Mouse (Mus musculus): Measurements from ENCODE around the gene Fcgr3.

Fcgr3 gene

GRCm38 (mm10) chr1:171060392-171060791, 4.3 kb downstream of the Fcgr3 start:
- in situ Hi-C loops (cut with MboI, MseI): loop anchor here in 1 of 2 experiments (25.0 kb wide), 2 partner anchors 1098 to 1452 kb away; partner anchors contain the start of genes Cfap45, Hsd17b7 and Tagln2

GRCm38 (mm10) chr1:171059203-171059602, 5.5 kb downstream of the Fcgr3 start:
- in situ Hi-C loops (cut with MboI, MseI): loop anchor here in 1 of 2 experiments (25.0 kb wide), 2 partner anchors 1097 to 1453 kb away; partner anchors contain the start of genes Cfap45, Hsd17b7 and Tagln2

GRCm38 (mm10) chr1:171057253-171057652, 7.5 kb downstream of the Fcgr3 start:
- in situ Hi-C loops (cut with MboI, MseI): loop anchor here in 1 of 2 experiments (25.0 kb wide), 2 partner anchors 1095 to 1455 kb away; partner anchors contain the start of genes Cfap45, Hsd17b7 and Tagln2

GRCm38 (mm10) chr1:171053305-171053704, 11.4 kb downstream of the Fcgr3 start:
- in situ Hi-C loops (cut with MboI, MseI): loop anchor here in 1 of 2 experiments (25.0 kb wide), 2 partner anchors 1091 to 1459 kb away; partner anchors contain the start of genes Cfap45, Hsd17b7 and Tagln2

GRCm38 (mm10) chr1:171050774-171051173, 14.0 kb downstream of the Fcgr3 start:
- in situ Hi-C loops (cut with MboI, MseI): loop anchor here in 1 of 2 experiments (25.0 kb wide), 2 partner anchors 1088 to 1462 kb away; partner anchors contain the start of genes Cfap45, Hsd17b7 and Tagln2

GRCm38 (mm10) chr1:171049263-171049662, 15.5 kb downstream of the Fcgr3 start:
- in situ Hi-C loops (cut with MboI, MseI): no loop called here

GRCm38 (mm10) chr1:171046501-171046900, 18.2 kb downstream of the Fcgr3 start:
- in situ Hi-C loops (cut with MboI, MseI): no loop called here

GRCm38 (mm10) chr1:171045079-171045465, 19.7 kb downstream of the Fcgr3 start:
- in situ Hi-C loops (cut with MboI, MseI): no loop called here

GRCm38 (mm10) chr1:171044365-171045078, 20.2 kb downstream of the Fcgr3 start:
- in situ Hi-C loops (cut with MboI, MseI): loop anchor here (5.0 kb wide), 1 partner anchor 33 kb away; no protein-coding TSS in a partner anchor

GRCm38 (mm10) chr1:171043594-171044153, 21.1 kb downstream of the Fcgr3 start:
- in situ Hi-C loops (cut with MboI, MseI): loop anchor here (5.0 kb wide), 1 partner anchor 34 kb away; no protein-coding TSS in a partner anchor

- in situ Hi-C loops (cut with MboI, MseI): loop anchor here (5.0 kb wide), 1 partner anchor 37 kb away; no protein-coding TSS in a partner anchor
Measured at GRCm38 (mm10) chr1:171039880-171040279, 24.9 kb downstream of the Fcgr3 start.

GRCm38 (mm10) chr1:171039135-171039534, 25.6 kb downstream of the Fcgr3 start:
- in situ Hi-C loops (cut with MboI, MseI): no loop called here

- in situ Hi-C loops (cut with MboI, MseI): no loop called here
Measured at GRCm38 (mm10) chr1:171037861-171038721, 26.6 kb downstream of the Fcgr3 start.

GRCm38 (mm10) chr1:171036550-171037324, 28.0 kb downstream of the Fcgr3 start:
- in situ Hi-C loops (cut with MboI, MseI): no loop called here

- in situ Hi-C loops (cut with MboI, MseI): no loop called here
Measured at GRCm38 (mm10) chr1:171035611-171036010, 29.1 kb downstream of the Fcgr3 start.

GRCm38 (mm10) chr1:171034201-171034600, 30.5 kb downstream of the Fcgr3 start:
- in situ Hi-C loops (cut with MboI, MseI): no loop called here

GRCm38 (mm10) chr1:171033756-171034155, 31.0 kb downstream of the Fcgr3 start:
- in situ Hi-C loops (cut with MboI, MseI): no loop called here

GRCm38 (mm10) chr1:171033196-171033595, 31.5 kb downstream of the Fcgr3 start:
- in situ Hi-C loops (cut with MboI, MseI): no loop called here

GRCm38 (mm10) chr1:171032691-171033090, 32.0 kb downstream of the Fcgr3 start:
- in situ Hi-C loops (cut with MboI, MseI): no loop called here

- in situ Hi-C loops (cut with MboI, MseI): no loop called here
Measured at GRCm38 (mm10) chr1:171031752-171032151, 33.0 kb downstream of the Fcgr3 start.

Measured in T-helper 17 cell (primary cell).